Mouse (Mus musculus): ENCODE data around the gene Gm20929. TPM values are rescaled to one million over a fixed set of nuclear protein-coding genes. Genes with fewer than 3 reads are reported as not detected.
"Not testable (repeated sequence)": the region's sequence is repeated elsewhere in the genome, so short reads cannot be mapped to it uniquely, and the experiment has no call there.

The Gm20929 gene
- total RNA-seq (2022) = not detected

- not testable (repeated sequence) for DNase-seq (ENCODE audit: low spot score)
Measured at GRCm38 (mm10) chrY:53843649-53844048, at the start of gene Gm20929. Gene Gm20929, plus strand, starts transcription at chrY:53843949.

Data from heart, adult 8-10 months (tissue).